Mouse (Mus musculus): ENCODE data around the gene Gh. TPM values are rescaled to one million over a fixed set of nuclear protein-coding genes. Genes with fewer than 3 reads are reported as not detected.
"Not testable (repeated sequence)": the region's sequence is repeated elsewhere in the genome, so short reads cannot be mapped to it uniquely, and the experiment has no call there.

The Gh gene
- 0.61 TPM in 1 of 2 replicates, not detected in the other for polyA plus RNA-seq (2015; fragmentation: Nextera tagmentation; extraction: Ambion mirVana)

DNA sequence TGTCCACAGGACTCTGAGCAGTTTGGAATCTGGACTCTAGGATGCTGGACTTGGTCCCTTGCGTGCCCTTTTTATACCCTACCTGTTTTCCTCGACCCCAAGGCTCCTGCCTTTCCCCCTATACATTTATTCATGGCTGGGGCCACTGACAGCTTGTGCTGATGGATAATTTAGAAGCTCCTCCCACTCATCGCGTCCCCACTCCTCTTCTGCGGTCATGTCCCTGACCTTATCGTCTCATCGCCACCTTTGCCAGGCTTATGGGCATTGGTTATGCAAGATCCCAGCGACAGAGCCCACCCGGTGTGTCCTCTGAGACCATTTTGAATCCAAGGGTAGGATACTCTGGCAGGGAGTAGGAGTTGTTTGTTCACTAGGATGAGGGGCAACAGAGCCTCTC is at the start of gene Gh:
Gh (minus strand) TSS at position 101 of the 400 bp plus-strand sequence.
- 82% methylated on average over 9 of the region's 9 CpGs for WGBS
- ATAC-seq, result no peak
- H3K4me2 ChIP-seq (ENCODE audit: low read length), result no peak within 1 kb of the TSS
- H3K9me3 ChIP-seq (ENCODE audit: control insufficient read depth, low read length), result no peaks in the 10 kb centered on the region
- H3K4me1 ChIP-seq (ENCODE audit: control insufficient read depth, insufficient read depth, low read depth, low read length), result no peaks in the 10 kb centered on the region
- no peaks in the 10 kb centered on the region for H3K36me3 ChIP-seq (ENCODE audit: control insufficient read depth, insufficient read depth, low read length)
- no peak within 1 kb of the TSS for H3K27ac ChIP-seq (ENCODE audit: low read depth, low read length)
- no peak within 1 kb of the TSS for H3K9ac ChIP-seq (ENCODE audit: low read depth, low read length)
- no peak within 1 kb of the TSS for H3K4me3 ChIP-seq (ENCODE audit: low read length)
- no peaks in the 10 kb centered on the region for H3K27me3 ChIP-seq (replicated peaks; ENCODE audit: control insufficient read depth, insufficient read depth, low read length)

GRCm38 (mm10) chr11:106351253-106351652 is 49.6 kb upstream of the Gh start:
- ATAC-seq, result no peak
- H3K4me3 ChIP-seq (ENCODE audit: low read length), result no peak overlapping the region
- H3K9me3 ChIP-seq (ENCODE audit: control insufficient read depth, low read length), result no peaks in the 10 kb centered on the region
- no peak overlapping the region for H3K9ac ChIP-seq (ENCODE audit: low read depth, low read length)
- 79% methylated on average over 3 of the region's 3 CpGs for WGBS
- no peaks in the 10 kb centered on the region for H3K27me3 ChIP-seq (replicated peaks; ENCODE audit: control insufficient read depth, insufficient read depth, low read length)
- no peaks in the 10 kb centered on the region for H3K4me1 ChIP-seq (ENCODE audit: control insufficient read depth, insufficient read depth, low read depth, low read length)
- H3K36me3 ChIP-seq (ENCODE audit: control insufficient read depth, insufficient read depth, low read length), result no peaks in the 10 kb centered on the region
- no peak overlapping the region for H3K4me2 ChIP-seq (ENCODE audit: low read length)
- H3K27ac ChIP-seq (ENCODE audit: low read depth, low read length), result no peak overlapping the region

DNA sequence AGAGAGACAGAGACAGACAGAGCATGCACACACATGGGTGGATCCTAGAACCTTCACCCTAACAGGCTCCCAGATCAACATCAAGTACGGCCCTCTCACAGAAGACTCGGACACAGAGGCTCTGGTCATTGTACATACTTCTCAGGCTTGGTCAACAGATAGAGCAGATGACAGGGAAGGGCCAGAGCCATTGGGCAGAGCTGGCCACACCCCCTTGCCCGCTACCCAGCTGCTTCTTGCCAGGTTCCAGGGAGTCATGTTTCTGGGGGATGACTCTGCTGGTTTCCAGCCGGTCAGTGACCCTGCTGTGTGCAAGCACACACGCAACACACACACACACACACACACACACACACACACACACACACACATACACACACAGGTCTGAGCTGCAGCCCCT is 49.2 kb upstream of the Gh start:
- Histone ChIP-seq H3K4me2 (ENCODE audit: low read length) (no peak overlapping the region), H3K9ac (ENCODE audit: low read depth, low read length) (no peak overlapping the region), H3K4me1 (ENCODE audit: control insufficient read depth, insufficient read depth, low read depth, low read length) (no peaks in the 10 kb centered on the region), H3K9me3 (ENCODE audit: control insufficient read depth, low read length) (no peaks in the 10 kb centered on the region), H3K4me3 (ENCODE audit: low read length) (no peak overlapping the region), H3K27me3 (replicated peaks; ENCODE audit: control insufficient read depth, insufficient read depth, low read length) (no peaks in the 10 kb centered on the region), H3K36me3 (ENCODE audit: control insufficient read depth, insufficient read depth, low read length) (no peaks in the 10 kb centered on the region), H3K27ac (ENCODE audit: low read depth, low read length) (no peak overlapping the region)
- WGBS, result 56% methylated on average over 5 of the region's 5 CpGs
- no peak for ATAC-seq

DNA sequence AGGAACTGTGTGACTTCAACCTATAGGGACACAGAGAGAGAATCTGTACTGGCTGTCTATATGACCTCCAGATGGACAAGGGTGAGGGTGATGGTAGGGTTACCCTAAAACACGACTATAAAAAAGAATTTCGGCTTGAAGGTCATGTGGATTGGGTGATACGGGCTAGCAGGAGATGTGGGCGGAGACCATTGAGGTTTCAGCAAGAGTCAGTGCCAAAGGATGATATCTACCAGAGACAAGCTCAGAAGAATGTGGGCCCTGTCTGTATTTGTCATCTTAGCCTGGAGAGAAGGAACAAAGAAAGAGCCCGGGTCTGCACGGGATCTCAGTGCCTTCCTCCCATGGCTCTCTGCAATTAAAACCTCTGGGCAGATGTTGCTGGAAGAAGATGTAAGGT is 48.1 kb upstream of the Gh start:
- Histone ChIP-seq H3K4me2 (ENCODE audit: low read length) (no peak overlapping the region), H3K27ac (ENCODE audit: low read depth, low read length) (no peak overlapping the region), H3K27me3 (replicated peaks; ENCODE audit: control insufficient read depth, insufficient read depth, low read length) (no peaks in the 10 kb centered on the region), H3K4me1 (ENCODE audit: control insufficient read depth, insufficient read depth, low read depth, low read length) (no peaks in the 10 kb centered on the region), H3K9ac (ENCODE audit: low read depth, low read length) (no peak overlapping the region), H3K36me3 (ENCODE audit: control insufficient read depth, insufficient read depth, low read length) (no peaks in the 10 kb centered on the region), H3K4me3 (ENCODE audit: low read length) (no peak overlapping the region), H3K9me3 (ENCODE audit: control insufficient read depth, low read length) (no peaks in the 10 kb centered on the region)
- no peak for ATAC-seq
- WGBS, result 89% methylated on average over 6 of the region's 6 CpGs

DNA sequence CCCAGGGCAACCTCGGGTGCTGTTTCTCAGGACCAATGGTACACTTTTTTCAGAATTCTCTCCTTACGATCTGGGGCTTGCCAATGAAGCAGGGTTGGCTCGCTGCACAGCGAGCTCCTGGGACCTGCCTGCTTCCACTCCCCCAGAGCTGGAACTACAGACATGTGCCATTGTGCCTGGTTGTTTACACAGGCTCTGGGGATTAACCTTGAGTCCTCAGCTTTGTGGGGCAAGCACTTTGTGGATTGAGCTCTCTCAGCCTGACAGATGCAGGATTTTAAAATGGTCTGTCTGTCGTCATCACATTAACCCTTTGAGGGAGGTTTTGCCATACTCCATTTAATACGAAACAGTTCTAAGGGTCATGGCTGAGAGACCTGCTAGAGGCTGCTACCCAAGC is 43.2 kb upstream of the Gh start:
- no peak overlapping the region for H3K9ac ChIP-seq (ENCODE audit: low read depth, low read length)
- WGBS, result 66% methylated on average over 6 of the region's 6 CpGs
- no peak overlapping the region for H3K4me2 ChIP-seq (ENCODE audit: low read length)
- H3K27ac ChIP-seq (ENCODE audit: low read depth, low read length), result no peak overlapping the region
- ATAC-seq, result no peak
- no peaks in the 10 kb centered on the region for H3K9me3 ChIP-seq (ENCODE audit: control insufficient read depth, low read length)
- H3K4me1 ChIP-seq (ENCODE audit: control insufficient read depth, insufficient read depth, low read depth, low read length), result no peaks in the 10 kb centered on the region
- no peak overlapping the region for H3K4me3 ChIP-seq (ENCODE audit: low read length)
- no peaks in the 10 kb centered on the region for H3K27me3 ChIP-seq (replicated peaks; ENCODE audit: control insufficient read depth, insufficient read depth, low read length)
- no peaks in the 10 kb centered on the region for H3K36me3 ChIP-seq (ENCODE audit: control insufficient read depth, insufficient read depth, low read length)

- Histone ChIP-seq H3K36me3 (ENCODE audit: control insufficient read depth, insufficient read depth, low read length) (no peaks in the 10 kb centered on the region), H3K9me3 (ENCODE audit: control insufficient read depth, low read length) (no peaks in the 10 kb centered on the region), H3K4me3 (ENCODE audit: low read length) (no peak overlapping the region), H3K9ac (ENCODE audit: low read depth, low read length) (no peak overlapping the region), H3K27ac (ENCODE audit: low read depth, low read length) (no peak overlapping the region), H3K4me2 (ENCODE audit: low read length) (no peak overlapping the region), H3K27me3 (replicated peaks; ENCODE audit: control insufficient read depth, insufficient read depth, low read length) (no peaks in the 10 kb centered on the region), H3K4me1 (ENCODE audit: control insufficient read depth, insufficient read depth, low read depth, low read length) (no peaks in the 10 kb centered on the region)
- no peak for ATAC-seq
- WGBS, result 84% methylated on average over 9 of the region's 9 CpGs
Observed at GRCm38 (mm10) chr11:106340990-106341520, 39.4 kb upstream of the Gh start.

GRCm38 (mm10) chr11:106339323-106339722 is 37.7 kb upstream of the Gh start:
- WGBS, result 90% methylated on average over 4 of the region's 4 CpGs

GRCm38 (mm10) chr11:106338870-106339269 is 37.2 kb upstream of the Gh start:
- 84% methylated on average over 7 of the region's 7 CpGs for WGBS
- Histone ChIP-seq H3K9me3 (ENCODE audit: control insufficient read depth, low read length) (no peaks in the 10 kb centered on the region), H3K27me3 (replicated peaks; ENCODE audit: control insufficient read depth, insufficient read depth, low read length) (no peaks in the 10 kb centered on the region), H3K4me1 (ENCODE audit: control insufficient read depth, insufficient read depth, low read depth, low read length) (no peaks in the 10 kb centered on the region), H3K36me3 (ENCODE audit: control insufficient read depth, insufficient read depth, low read length) (no peaks in the 10 kb centered on the region), H3K4me2 (ENCODE audit: low read length) (no peak overlapping the region), H3K9ac (ENCODE audit: low read depth, low read length) (no peak overlapping the region), H3K4me3 (ENCODE audit: low read length) (no peak overlapping the region), H3K27ac (ENCODE audit: low read depth, low read length) (no peak overlapping the region)
- ATAC-seq, result no peak

More at GRCm38 (mm10) chr11:106339323-106339722, 37.7 kb upstream of the Gh start:
- H3K4me1 ChIP-seq (ENCODE audit: control insufficient read depth, insufficient read depth, low read depth, low read length); H3K27me3 ChIP-seq (replicated peaks; ENCODE audit: control insufficient read depth, insufficient read depth, low read length); H3K9ac ChIP-seq (ENCODE audit: low read depth, low read length); H3K4me2 ChIP-seq (ENCODE audit: low read length); H3K9me3 ChIP-seq (ENCODE audit: control insufficient read depth, low read length); H3K4me3 ChIP-seq (ENCODE audit: low read length); H3K36me3 ChIP-seq (ENCODE audit: control insufficient read depth, insufficient read depth, low read length); H3K27ac ChIP-seq (ENCODE audit: low read depth, low read length); ATAC-seq: not testable (repeated sequence)

- Histone ChIP-seq H3K4me1 (ENCODE audit: control insufficient read depth, insufficient read depth, low read depth, low read length) (no peaks in the 10 kb centered on the region), H3K4me2 (ENCODE audit: low read length) (no peak overlapping the region), H3K9me3 (ENCODE audit: control insufficient read depth, low read length) (no peaks in the 10 kb centered on the region), H3K9ac (ENCODE audit: low read depth, low read length) (no peak overlapping the region), H3K36me3 (ENCODE audit: control insufficient read depth, insufficient read depth, low read length) (no peaks in the 10 kb centered on the region), H3K27me3 (replicated peaks; ENCODE audit: control insufficient read depth, insufficient read depth, low read length) (no peaks in the 10 kb centered on the region), H3K4me3 (ENCODE audit: low read length) (no peak overlapping the region), H3K27ac (ENCODE audit: low read depth, low read length) (no peak overlapping the region)
- ATAC-seq, result no peak
- 75% methylated on average over 5 of the region's 5 CpGs for WGBS
Observed at GRCm38 (mm10) chr11:106338029-106338428, 36.4 kb upstream of the Gh start.

DNA sequence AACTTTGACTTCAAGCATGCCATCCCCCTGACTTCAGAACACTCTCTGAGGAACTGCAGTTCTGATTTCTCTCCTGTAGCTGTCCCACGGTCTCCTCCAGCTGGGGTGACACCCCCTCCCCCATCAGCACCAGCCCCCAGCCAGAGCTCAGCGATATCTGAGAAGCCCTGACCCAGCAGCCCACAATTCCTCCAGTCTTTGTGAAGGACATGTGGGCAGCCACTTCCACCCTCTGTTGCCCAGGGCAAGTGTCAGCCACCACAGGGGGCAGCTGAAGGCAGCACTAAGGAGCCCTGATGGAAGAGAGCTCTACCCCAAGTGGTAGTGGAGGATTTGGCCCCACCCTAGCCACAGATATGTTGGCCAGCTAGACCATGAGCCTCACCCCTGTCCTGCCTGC is 32.4 kb upstream of the Gh start:
- no peak overlapping the region for H3K4me3 ChIP-seq (ENCODE audit: low read length)
- no peak for ATAC-seq
- no peak overlapping the region for H3K27ac ChIP-seq (ENCODE audit: low read depth, low read length)
- H3K4me2 ChIP-seq (ENCODE audit: low read length), result no peak overlapping the region
- H3K27me3 ChIP-seq (replicated peaks; ENCODE audit: control insufficient read depth, insufficient read depth, low read length), result no peaks in the 10 kb centered on the region
- H3K9me3 ChIP-seq (ENCODE audit: control insufficient read depth, low read length), result no peaks in the 10 kb centered on the region
- no peaks in the 10 kb centered on the region for H3K4me1 ChIP-seq (ENCODE audit: control insufficient read depth, insufficient read depth, low read depth, low read length)
- WGBS, result 6% methylated on average over 2 of the region's 2 CpGs
- no peaks in the 10 kb centered on the region for H3K36me3 ChIP-seq (ENCODE audit: control insufficient read depth, insufficient read depth, low read length)
- H3K9ac ChIP-seq (ENCODE audit: low read depth, low read length), result no peak overlapping the region
